Mouse (Mus musculus) intestine, embryonic 14.5 days (tissue): Measurements from ENCODE around the gene Vps8. TPM values are rescaled to one million over a fixed set of nuclear protein-coding genes. Genes with fewer than 3 reads are reported as not detected.

Source experiments
- ATAC-seq: fragments of 200-750 bp; cut with Nextera tagmentation; replicated peaks from 2 replicates; pipeline ENCODE4 v1.8.0; 2017; ENCODE audit warnings: low read depth, moderate number of reproducible peaks, moderate TSS enrichment, moderate library complexity; ENCODE audit not compliant: low FRiP score, low TSS enrichment
- DNase-seq: peaks from one replicate; pipeline ENCODE4 v3.0.0-alpha.2; 2018; ENCODE audit warnings: low spot score
- H3K27ac ChIP-seq: fragments of 300-500 bp; sonication (generic); 2 replicates; pipeline ENCODE4 v1.5.1; 2014; ENCODE audit warnings: low read depth, mild to moderate bottlenecking, control low read depth
- H3K27me3 ChIP-seq: fragments of 300-500 bp; sonication (generic); replicated peaks from 2 replicates; pipeline ENCODE4 v1.6.1; 2014; ENCODE audit warnings: low read length, control low read depth; ENCODE audit not compliant: control insufficient read depth, insufficient read depth
- H3K36me3 ChIP-seq: fragments of 300-500 bp; sonication (generic); 2 replicates; pipeline ENCODE4 v1.6.1; 2014; ENCODE audit warnings: low read length, control low read depth; ENCODE audit not compliant: control insufficient read depth, insufficient read depth
- H3K4me1 ChIP-seq: fragments of 300-500 bp; sonication (generic); replicated peaks from 2 replicates; pipeline ENCODE4 v1.6.1; 2014; ENCODE audit warnings: low read length, control low read depth, mixed read lengths; ENCODE audit not compliant: control insufficient read depth, insufficient read depth
- H3K4me2 ChIP-seq: fragments of 300-500 bp; sonication (generic); 2 replicates; pipeline ENCODE4 v1.6.1; 2014; ENCODE audit warnings: low read length
- H3K4me3 ChIP-seq: fragments of 300-500 bp; sonication (generic); 2 replicates; pipeline ENCODE4 v1.5.1; 2014; ENCODE audit warnings: low read depth, low read length, control low read depth, mixed read lengths
- H3K9ac ChIP-seq: fragments of 300-500 bp; sonication (generic); 2 replicates; pipeline ENCODE4 v1.6.1; 2014; ENCODE audit warnings: mild to moderate bottlenecking, low read length
- H3K9me3 ChIP-seq: fragments of 300-500 bp; sonication (generic); 2 replicates; pipeline ENCODE4 v1.6.1; 2016; ENCODE audit warnings: low read length, control low read depth; ENCODE audit not compliant: control insufficient read depth
- WGBS: fragments of 180-500 bp; shearing (Covaris S2); extraction: QIAGEN DNeasy Blood & Tissue Kit; methylation state at CpG from one replicate; pipeline ENCODE4 v1.1.7; 2014; 5-methylcytosine and 5-hydroxymethylcytosine counted together
- polyA plus RNA-seq: library from polyadenylated mRNA; unstranded; fragments of >200 nt; fragmentation: Nextera tagmentation; extraction: Ambion mirVana; gene quantifications from 2 replicates; pipeline ENCODE4 v1.2.1, GENCODE M21; 2014

Vps8 gene
- polyA plus RNA-seq, 1 experiment from 2014 or later = 14.4 TPM

GRCm38 (mm10) chr16:21533503-21533902 is 110.6 kb downstream of the Vps8 start:
- ATAC-seq (no peak), DNase-seq (no peak)

GRCm38 (mm10) chr16:21536240-21537005 is 113.5 kb downstream of the Vps8 start:
- H3K27ac ChIP-seq = no peak overlapping the region
- H3K27me3 ChIP-seq = no peaks in the 10 kb centered on the region
- H3K4me3 ChIP-seq = no peak overlapping the region
- 83% methylated on average over 7 of the region's 7 CpGs for WGBS
- no peak overlapping the region for H3K4me2 ChIP-seq
- no peaks in the 10 kb centered on the region for H3K36me3 ChIP-seq
- ATAC-seq = no peak
- no peak for DNase-seq
- no peaks in the 10 kb centered on the region for H3K4me1 ChIP-seq
- H3K9me3 ChIP-seq = no peaks in the 10 kb centered on the region
- H3K9ac ChIP-seq = no peak overlapping the region

More at GRCm38 (mm10) chr16:21533503-21533902, 110.6 kb downstream of the Vps8 start:
- Histone ChIP-seq H3K4me3 (no peak overlapping the region), H3K27ac (no peak overlapping the region), H3K9ac (no peak overlapping the region), H3K9me3 (no peaks in the 10 kb centered on the region), H3K4me2 (no peak overlapping the region), H3K4me1 (no peaks in the 10 kb centered on the region), H3K36me3 (no peaks in the 10 kb centered on the region), H3K27me3 (no peaks in the 10 kb centered on the region)
- WGBS = 78% methylated on average over 4 of the region's 4 CpGs

GRCm38 (mm10) chr16:21537312-21537711 is 114.4 kb downstream of the Vps8 start:
- Histone ChIP-seq H3K27me3 (no peaks in the 10 kb centered on the region), H3K9ac (no peak overlapping the region), H3K36me3 (no peaks in the 10 kb centered on the region), H3K9me3 (no peaks in the 10 kb centered on the region), H3K27ac (no peak overlapping the region), H3K4me1 (no peaks in the 10 kb centered on the region), H3K4me3 (no peak overlapping the region), H3K4me2 (no peak overlapping the region)
- ATAC-seq (no peak), DNase-seq (no peak)
- 63% methylated on average over 3 of the region's 3 CpGs for WGBS

- ATAC-seq (no peak), DNase-seq (no peak)
- Histone ChIP-seq H3K27ac (no peak overlapping the region), H3K9me3 (no peaks in the 10 kb centered on the region), H3K4me2 (no peak overlapping the region), H3K4me1 (no peaks in the 10 kb centered on the region), H3K27me3 (no peaks in the 10 kb centered on the region), H3K36me3 (no peaks in the 10 kb centered on the region), H3K4me3 (no peak overlapping the region), H3K9ac (no peak overlapping the region)
- WGBS = 51% methylated on average over 2 of the region's 2 CpGs
Measured at GRCm38 (mm10) chr16:21538889-21539288, 116.0 kb downstream of the Vps8 start.

- Histone ChIP-seq H3K4me2 (no peak overlapping the region), H3K27ac (no peak overlapping the region), H3K4me1 (no peaks in the 10 kb centered on the region), H3K4me3 (no peak overlapping the region), H3K9me3 (no peaks in the 10 kb centered on the region), H3K36me3 (no peaks in the 10 kb centered on the region), H3K9ac (no peak overlapping the region), H3K27me3 (no peaks in the 10 kb centered on the region)
- DNase-seq (no peak), ATAC-seq (no peak)
- 90% methylated on average over 1 of the region's 1 CpGs for WGBS
Measured at GRCm38 (mm10) chr16:21542559-21542958, 119.6 kb downstream of the Vps8 start.

GRCm38 (mm10) chr16:21547446-21547845 is 124.5 kb downstream of the Vps8 start:
- Histone ChIP-seq H3K36me3 (no peaks in the 10 kb centered on the region), H3K4me2 (no peak overlapping the region), H3K9ac (no peak overlapping the region), H3K4me1 (no peaks in the 10 kb centered on the region), H3K4me3 (no peak overlapping the region), H3K9me3 (no peaks in the 10 kb centered on the region), H3K27me3 (no peaks in the 10 kb centered on the region), H3K27ac (no peak overlapping the region)
- DNase-seq (no peak), ATAC-seq (no peak)
- WGBS = 79% methylated on average over 5 of the region's 5 CpGs

GRCm38 (mm10) chr16:21549751-21550150 is 126.8 kb downstream of the Vps8 start:
- Histone ChIP-seq H3K36me3 (no peaks in the 10 kb centered on the region), H3K4me3 (no peak overlapping the region), H3K4me1 (no peaks in the 10 kb centered on the region), H3K9me3 (no peaks in the 10 kb centered on the region), H3K4me2 (no peak overlapping the region), H3K27me3 (no peaks in the 10 kb centered on the region), H3K9ac (no peak overlapping the region), H3K27ac (no peak overlapping the region)
- 89% methylated on average over 4 of the region's 4 CpGs for WGBS
- no peak for DNase-seq
- ATAC-seq = no peak

- Histone ChIP-seq H3K9me3 (no peaks in the 10 kb centered on the region), H3K4me3 (no peak overlapping the region), H3K4me2 (no peak overlapping the region), H3K27ac (no peak overlapping the region), H3K9ac (no peak overlapping the region), H3K27me3 (no peaks in the 10 kb centered on the region), H3K4me1 (no peaks in the 10 kb centered on the region), H3K36me3 (no peaks in the 10 kb centered on the region)
- ATAC-seq (no peak), DNase-seq (no peak)
- WGBS = 56% methylated on average over 7 of the region's 7 CpGs
Measured at GRCm38 (mm10) chr16:21550453-21550852, 127.5 kb downstream of the Vps8 start.

GRCm38 (mm10) chr16:21553506-21553905 is 130.6 kb downstream of the Vps8 start:
- no peak overlapping the region for H3K4me2 ChIP-seq
- no peaks in the 10 kb centered on the region for H3K9me3 ChIP-seq
- H3K27me3 ChIP-seq = no peaks in the 10 kb centered on the region
- H3K4me1 ChIP-seq = no peaks in the 10 kb centered on the region
- 75% methylated on average over 3 of the region's 3 CpGs for WGBS
- ATAC-seq (no peak), DNase-seq (no peak)
- H3K4me3 ChIP-seq = no peak overlapping the region
- no peak overlapping the region for H3K27ac ChIP-seq
- no peak overlapping the region for H3K9ac ChIP-seq
- no peaks in the 10 kb centered on the region for H3K36me3 ChIP-seq
